Mouse (Mus musculus): Measurements from ENCODE around the gene Cd99l2.

GRCm38 (mm10) chrX:71413616-71414015 is 79.0 kb downstream of the Cd99l2 start:
- no peak for TF ChIP-seq CTCF (conservative IDR thresholded peaks at IDR 0.05; ENCODE audit: low read length)
- no peak for TF ChIP-seq NANOG (IDR thresholded peaks at IDR 0.05; ENCODE audit: borderline replicate concordance, low read length)
- TF ChIP-seq POU5F1 (IDR thresholded peaks at IDR 0.05; ENCODE audit: borderline replicate concordance, low read length): no peak
